Mouse (Mus musculus): Measurements from ENCODE around the gene Dlst.

Gene Dlst

GRCm38 (mm10) chr12:85110698-85111592, at the start of gene Dlst, which contains the start of gene Prox2:
Dlst (plus strand) TSS chr12:85110833.
Prox2 (minus strand) TSS chr12:85110759.
- CTCF ChIA-PET: interaction anchor here (0.6 to 2.0 kb wide), 4 partner anchors 19 to 234 kb away, joined by 3 to 14 read pairs (median 6); partner anchors contain the start of gene Ltbp2 (in 1 of the 4)
- POLR2A ChIA-PET: interaction anchor here in 3 of 4 experiments (0.5 to 10.0 kb wide), 7 partner anchors 11 to 345 kb away, joined by 3 to 84 read pairs (median 4); partner anchors contain the start of gene Ylpm1 (in 1 of the 3)

- ChIA-PET POLR2A (interaction anchor here in 1 of 4 experiments (0.6 kb wide), 1 partner anchor 449 kb away, joined by 3 read pairs; no protein-coding TSS in a partner anchor), CTCF (interaction anchor here in 1 of 4 experiments (0.6 to 2.0 kb wide), 2 partner anchors 112 to 194 kb away, joined by 4 read pairs; partner anchors contain the start of gene Ltbp2)
Measured at GRCm38 (mm10) chr12:85071043-85071442, 39.6 kb upstream of the Dlst start.

GRCm38 (mm10) chr12:85077100-85077499, 33.5 kb upstream of the Dlst start:
- ChIA-PET CTCF (interaction anchor here in 2 of 4 experiments (1.1 to 2.0 kb wide), 3 partner anchors 15 to 200 kb away, joined by 3 to 8 read pairs (median 4); partner anchors contain the start of gene Ltbp2 (in 1 of the 2)), POLR2A (interaction anchor here in 3 of 4 experiments (1.0 to 1.9 kb wide), 10 partner anchors 8 to 211 kb away, joined by 3 to 5 read pairs (median 4); partner anchors contain the start of genes Acyp1 (in 1 of the 3) and Zc2hc1c (in 1 of the 3))

- ChIA-PET POLR2A (interaction anchor here in 2 of 4 experiments (0.6 to 1.6 kb wide), 6 partner anchors 8 to 254 kb away, joined by 3 to 5 read pairs (median 4); no protein-coding TSS in a partner anchor), CTCF (interaction anchor here in 2 of 4 experiments (0.6 to 0.9 kb wide), 2 partner anchors 8 to 38 kb away, joined by 3 to 5 read pairs; no protein-coding TSS in a partner anchor)
Measured at GRCm38 (mm10) chr12:85084257-85084656, 26.4 kb upstream of the Dlst start.

GRCm38 (mm10) chr12:85084941-85085340, 25.7 kb upstream of the Dlst start:
- ChIA-PET CTCF (interaction anchor here in 1 of 4 experiments (0.9 to 1.5 kb wide), 2 partner anchors 7 to 221 kb away, joined by 5 to 6 read pairs; no protein-coding TSS in a partner anchor), POLR2A (interaction anchor here in 2 of 4 experiments (0.6 to 1.6 kb wide), 5 partner anchors 9 to 253 kb away, joined by 3 to 4 read pairs (median 4); no protein-coding TSS in a partner anchor)

GRCm38 (mm10) chr12:85087845-85088244, 22.8 kb upstream of the Dlst start:
- ChIA-PET CTCF (interaction anchor here in 2 of 4 experiments (0.8 to 1.1 kb wide), 2 partner anchors 199 to 218 kb away, joined by 3 read pairs; no protein-coding TSS in a partner anchor), POLR2A (no interaction called here)

GRCm38 (mm10) chr12:85091190-85091589, 19.4 kb upstream of the Dlst start:
- POLR2A ChIA-PET: interaction anchor here in 1 of 4 experiments (6.6 kb wide), 1 partner anchor 15 kb away, joined by 84 read pairs; the partner anchor contains the start of genes Dlst and Prox2
- CTCF ChIA-PET: interaction anchor here in 3 of 4 experiments (0.6 to 5.0 kb wide), 9 partner anchors 9 to 551 kb away, joined by 3 to 47 read pairs (median 6); partner anchors contain the start of genes Acyp1 (in 1 of the 3) and Zc2hc1c (in 1 of the 3)

GRCm38 (mm10) chr12:85092214-85092613, 18.4 kb upstream of the Dlst start:
- CTCF ChIA-PET: interaction anchor here (0.5 to 5.0 kb wide), 66 partner anchors 8 to 1335 kb away, joined by 3 to 47 read pairs (median 4); partner anchors contain the start of genes Ltbp2 (in 2 of the 4), Acyp1 (in 1 of the 4), Dlst (in 1 of the 4) and Nek9 (in 1 of the 4)
- POLR2A ChIA-PET: interaction anchor here (0.5 to 6.6 kb wide), 20 partner anchors 8 to 869 kb away, joined by 3 to 84 read pairs (median 3); partner anchors contain the start of genes Dlst (in 1 of the 4), Fos (in 1 of the 4), Ltbp2 (in 1 of the 4) and Prox2 (in 1 of the 4)

- ChIA-PET CTCF (interaction anchor here in 2 of 4 experiments (0.6 to 5.0 kb wide), 10 partner anchors 10 to 404 kb away, joined by 3 to 47 read pairs (median 4); partner anchors contain the start of genes Acyp1 (in 1 of the 2), Ltbp2 (in 1 of the 2) and Zc2hc1c (in 1 of the 2)), POLR2A (interaction anchor here in 3 of 4 experiments (0.6 to 6.6 kb wide), 15 partner anchors 10 to 325 kb away, joined by 3 to 84 read pairs (median 4); partner anchors contain the start of genes Acyp1 (in 1 of the 3), Dlst (in 1 of the 3), Eif2b2 (in 1 of the 3) and Prox2 (in 1 of the 3))
Measured at GRCm38 (mm10) chr12:85094010-85094409, 16.6 kb upstream of the Dlst start.

- POLR2A ChIA-PET: interaction anchor here in 3 of 4 experiments (0.6 to 6.6 kb wide), 17 partner anchors 9 to 326 kb away, joined by 3 to 84 read pairs (median 4); partner anchors contain the start of genes Acyp1 (in 1 of the 3), Dlst (in 1 of the 3), Eif2b2 (in 1 of the 3) and Prox2 (in 1 of the 3)
- CTCF ChIA-PET: interaction anchor here in 2 of 4 experiments (0.6 to 5.0 kb wide), 8 partner anchors 15 to 403 kb away, joined by 3 to 47 read pairs (median 3); partner anchors contain the start of genes Acyp1 (in 1 of the 2) and Zc2hc1c (in 1 of the 2)
Measured at GRCm38 (mm10) chr12:85094706-85095105, 15.9 kb upstream of the Dlst start.

- POLR2A ChIA-PET: interaction anchor here in 3 of 4 experiments (0.6 to 6.6 kb wide), 13 partner anchors 9 to 193 kb away, joined by 3 to 84 read pairs (median 4); partner anchors contain the start of genes Acyp1 (in 1 of the 3), Dlst (in 1 of the 3), Eif2b2 (in 1 of the 3) and Prox2 (in 1 of the 3)
- CTCF ChIA-PET: interaction anchor here in 1 of 4 experiments (1.3 to 5.0 kb wide), 4 partner anchors 14 to 397 kb away, joined by 3 to 47 read pairs (median 8); partner anchors contain the start of genes Acyp1 and Zc2hc1c
Measured at GRCm38 (mm10) chr12:85095146-85095545, 15.5 kb upstream of the Dlst start.

- POLR2A ChIA-PET: interaction anchor here in 3 of 4 experiments (0.6 to 6.6 kb wide), 9 partner anchors 8 to 1730 kb away, joined by 3 to 84 read pairs (median 4); partner anchors contain the start of genes Dlst (in 1 of the 3) and Prox2 (in 1 of the 3)
- CTCF ChIA-PET: interaction anchor here in 1 of 4 experiments (1.3 to 5.0 kb wide), 4 partner anchors 13 to 210 kb away, joined by 3 to 47 read pairs (median 8); partner anchors contain the start of genes Acyp1 and Zc2hc1c
Measured at GRCm38 (mm10) chr12:85095859-85096258, 14.8 kb upstream of the Dlst start.

GRCm38 (mm10) chr12:85101001-85101400, 9.6 kb upstream of the Dlst start:
- POLR2A ChIA-PET: interaction anchor here in 3 of 4 experiments (0.6 to 10.0 kb wide), 5 partner anchors 7 to 1408 kb away, joined by 3 to 84 read pairs (median 4); no protein-coding TSS in a partner anchor
- CTCF ChIA-PET: interaction anchor here in 2 of 4 experiments (1.0 to 1.7 kb wide), 3 partner anchors 8 to 39 kb away, joined by 3 to 6 read pairs (median 4); no protein-coding TSS in a partner anchor

- CTCF ChIA-PET: interaction anchor here (0.7 to 1.4 kb wide), 4 partner anchors 9 to 887 kb away, joined by 3 to 4 read pairs (median 3); no protein-coding TSS in a partner anchor
- POLR2A ChIA-PET: interaction anchor here in 2 of 4 experiments (1.2 to 10.0 kb wide), 2 partner anchors 7 to 9 kb away, joined by 3 to 84 read pairs; no protein-coding TSS in a partner anchor
Measured at GRCm38 (mm10) chr12:85101521-85102106, 9.0 kb upstream of the Dlst start.

- CTCF ChIA-PET: interaction anchor here (0.6 to 4.8 kb wide), 5 partner anchors 10 to 954 kb away, joined by 3 to 24 read pairs (median 4); no protein-coding TSS in a partner anchor
- POLR2A ChIA-PET: interaction anchor here in 2 of 4 experiments (1.0 to 10.0 kb wide), 7 partner anchors 8 to 185 kb away, joined by 3 to 84 read pairs (median 5); partner anchors contain the start of genes Acyp1 (in 2 of the 2) and Zc2hc1c (in 2 of the 2)
Measured at GRCm38 (mm10) chr12:85103096-85103495, 7.5 kb upstream of the Dlst start.

- ChIA-PET POLR2A (interaction anchor here in 3 of 4 experiments (0.5 to 10.0 kb wide), 9 partner anchors 10 to 236 kb away, joined by 3 to 84 read pairs (median 5); partner anchors contain the start of gene Ltbp2 (in 1 of the 3)), CTCF (interaction anchor here (0.5 to 4.8 kb wide), 6 partner anchors 11 to 228 kb away, joined by 3 to 24 read pairs (median 4); partner anchors contain the start of gene Ltbp2 (in 1 of the 4))
Measured at GRCm38 (mm10) chr12:85104789-85105188, 5.8 kb upstream of the Dlst start.

Data from embryonic stem cell, embryonic (primary cell).